Mouse (Mus musculus): ENCODE data around the gene Nfil3.

DNA sequence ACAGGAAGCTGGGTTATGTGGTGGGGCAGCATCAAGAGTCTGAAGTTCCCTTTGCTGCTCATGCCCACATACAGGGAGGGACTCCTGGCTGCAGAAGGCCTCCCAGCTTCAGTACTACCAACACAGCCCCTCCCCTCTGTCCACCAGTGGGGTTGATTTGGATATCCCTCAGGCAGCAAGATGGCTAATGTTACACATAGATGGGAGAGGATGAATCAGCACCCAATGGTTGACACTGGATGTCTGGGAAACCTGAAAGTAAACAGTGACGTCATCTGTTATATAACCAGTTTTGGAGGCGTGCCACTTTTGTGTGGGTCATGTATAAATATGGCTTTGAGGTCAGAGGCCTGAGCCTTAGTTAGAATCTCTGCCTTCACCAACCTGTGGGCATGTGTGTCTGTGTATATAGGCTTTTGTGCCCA is 20.6 kb upstream of the Nfil3 start:
- TF ChIP-seq GATA1 (IDR thresholded peaks at IDR 0.05; ENCODE audit: low read length) (no peak), TAL1 (IDR thresholded peaks at IDR 0.05; ENCODE audit: low read length) (no peak)

Data from erythroblast, embryonic 14.5 days (primary cell).